Mouse (Mus musculus) urinary bladder, postnatal 36 days (tissue): Measurements from ENCODE around the gene Pira2.
"Not testable (repeated sequence)": the region's sequence is repeated elsewhere in the genome, so short reads cannot be mapped to it uniquely, and the experiment has no call there.

ENCODE experiments used
- DNase-seq, 2 experiments: peaks; one replicate each; pipeline ENCODE4 v3.0.0; 2022; ENCODE audit warnings: low spot score in 2 of 2, mixed read lengths in 1 of 2

Gene Pira2

DNA sequence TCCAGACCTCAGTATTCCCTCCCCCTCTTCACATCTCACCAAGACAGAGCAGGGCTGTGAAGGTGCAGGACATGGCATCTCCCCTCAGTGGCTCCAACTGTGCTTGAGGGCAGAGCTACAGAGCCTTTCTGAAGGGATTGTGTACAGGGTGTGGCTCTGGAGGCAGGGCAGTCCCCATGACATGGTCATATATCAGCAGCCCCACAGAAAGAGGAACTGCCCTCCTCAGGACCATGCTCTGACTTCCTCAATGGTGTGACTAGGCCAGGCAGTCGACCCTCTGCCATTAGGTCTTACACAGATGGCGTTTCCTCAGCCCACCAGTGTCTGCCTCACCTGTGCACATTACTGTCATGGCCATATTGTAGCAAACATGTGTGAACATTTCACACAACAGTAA lies at the start of gene Pira2:
Gene Pira2 (minus strand): TSS at position 101 of the 400 bp plus-strand sequence.
- DNase-seq, result not testable (repeated sequence)

DNA sequence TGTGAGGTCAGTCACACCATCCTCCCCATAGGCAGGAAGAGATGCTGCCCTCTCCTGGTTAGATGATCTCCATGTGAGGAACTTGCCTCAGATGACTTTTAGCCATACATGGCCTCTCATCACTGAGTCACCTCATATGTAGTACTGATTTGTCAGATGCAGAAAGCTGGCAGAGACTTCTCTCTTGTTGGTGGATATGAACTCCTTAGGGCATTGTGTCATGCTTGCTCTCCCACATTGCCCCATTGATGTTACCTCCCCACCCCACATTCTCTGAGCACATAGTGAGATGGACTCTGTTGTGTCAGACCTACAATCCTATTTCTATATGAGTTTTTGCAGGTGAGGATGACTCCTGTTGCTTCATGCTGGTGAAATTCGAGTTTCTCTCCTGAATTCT lies 30.2 kb upstream of the Pira2 start:
- not testable (repeated sequence) for DNase-seq

DNA sequence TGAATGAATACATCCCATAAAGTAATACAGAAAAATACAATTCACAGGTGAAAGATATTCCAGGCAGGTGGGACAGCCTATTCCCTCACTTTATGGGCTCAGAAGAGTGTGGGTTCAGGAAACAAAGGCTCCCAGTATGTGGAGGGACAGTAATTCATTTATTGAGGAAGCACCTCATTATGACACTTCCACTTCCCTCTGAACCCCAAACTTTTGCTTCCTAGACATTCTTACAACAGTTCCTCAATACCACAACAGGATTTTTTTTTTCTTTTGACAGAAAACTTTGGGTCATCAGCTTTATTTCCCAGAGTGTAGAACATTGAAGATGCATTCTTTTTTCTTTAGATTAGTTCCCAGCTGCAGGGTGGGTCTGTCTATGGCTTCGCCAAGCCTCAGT lies 7.0 kb downstream of the Pira2 start:
- not testable (repeated sequence) for DNase-seq

DNA sequence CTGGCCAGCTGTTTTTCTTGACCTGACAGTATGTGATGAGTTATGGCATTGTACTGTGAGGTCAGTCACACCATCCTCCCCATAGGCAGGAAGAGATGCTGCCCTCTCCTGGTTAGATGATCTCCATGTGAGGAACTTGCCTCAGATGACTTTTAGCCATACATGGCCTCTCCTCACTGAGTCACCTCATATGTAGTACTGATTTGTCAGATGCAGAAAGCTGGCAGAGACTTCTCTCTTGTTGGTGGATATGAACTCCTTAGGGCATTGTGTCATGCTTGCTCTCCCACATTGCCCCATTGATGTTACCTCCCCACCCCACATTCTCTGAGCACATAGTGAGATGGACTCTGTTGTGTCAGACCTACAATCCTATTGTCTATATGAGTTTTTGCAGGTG lies 14.2 kb downstream of the Pira2 start:
- not testable (repeated sequence) for DNase-seq

DNA sequence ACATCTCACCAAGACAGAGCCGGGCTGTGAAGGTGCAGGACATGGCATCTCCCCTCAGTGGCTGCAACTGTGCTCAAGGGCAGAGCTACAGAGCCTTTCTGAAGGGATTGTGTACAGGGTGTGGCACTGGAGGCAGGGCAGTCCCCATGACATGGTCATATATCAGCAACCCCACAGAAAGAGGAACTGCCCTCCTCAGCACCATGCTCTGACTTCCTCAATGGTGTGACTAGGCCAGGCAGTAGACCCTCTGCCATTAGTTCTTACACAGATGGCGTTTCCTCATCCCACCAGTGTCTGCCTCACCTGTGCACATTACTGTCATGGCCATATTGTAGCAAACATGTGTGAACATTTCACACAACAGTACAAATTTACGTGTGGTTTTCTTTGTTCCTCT lies 19.3 kb downstream of the Pira2 start, which contains the start of gene Gm15448:
Gene Gm15448 (minus strand): TSS at position 89 of the 400 bp plus-strand sequence.
- DNase-seq, result not testable (repeated sequence)

DNA sequence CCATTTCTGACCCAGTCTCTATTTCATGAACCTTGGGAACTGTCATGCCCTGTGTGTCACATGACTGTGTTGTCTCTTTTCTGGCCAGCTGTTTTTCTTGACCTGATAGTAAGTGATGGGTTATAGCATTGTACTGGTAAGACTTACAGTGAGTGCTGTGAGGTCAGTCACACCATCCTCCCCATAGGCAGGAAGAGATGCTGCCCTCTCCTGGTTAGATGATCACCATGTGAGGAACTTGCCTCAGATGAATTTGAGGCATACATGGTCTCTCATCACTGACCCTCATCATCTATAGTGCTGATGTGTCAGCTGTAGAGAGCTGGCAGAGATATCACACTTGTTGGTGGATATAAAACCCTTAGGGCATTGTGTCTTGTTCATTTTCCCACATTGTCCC lies 32.9 kb downstream of the Pira2 start:
- DNase-seq, result not testable (repeated sequence)

DNA sequence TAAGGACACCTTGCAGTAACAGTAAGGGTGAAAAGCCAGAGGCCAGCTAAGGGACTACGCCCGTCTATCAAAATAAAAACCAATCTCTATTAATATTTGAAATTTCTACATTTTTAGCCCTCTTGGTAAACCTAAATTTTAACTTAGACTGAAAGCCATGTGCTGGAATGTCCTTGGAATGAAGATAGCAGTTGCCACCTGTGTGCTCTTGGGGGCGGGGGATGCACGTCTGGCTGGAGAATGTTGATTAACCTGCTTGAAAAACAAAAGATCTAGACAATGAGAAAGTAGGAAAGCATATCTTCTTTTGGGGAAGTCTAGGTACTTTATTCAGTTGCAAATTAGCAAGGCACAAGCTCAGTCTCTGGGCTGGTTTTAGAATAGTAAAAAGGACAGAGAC lies 41.9 kb downstream of the Pira2 start:
- not testable (repeated sequence) for DNase-seq

DNA sequence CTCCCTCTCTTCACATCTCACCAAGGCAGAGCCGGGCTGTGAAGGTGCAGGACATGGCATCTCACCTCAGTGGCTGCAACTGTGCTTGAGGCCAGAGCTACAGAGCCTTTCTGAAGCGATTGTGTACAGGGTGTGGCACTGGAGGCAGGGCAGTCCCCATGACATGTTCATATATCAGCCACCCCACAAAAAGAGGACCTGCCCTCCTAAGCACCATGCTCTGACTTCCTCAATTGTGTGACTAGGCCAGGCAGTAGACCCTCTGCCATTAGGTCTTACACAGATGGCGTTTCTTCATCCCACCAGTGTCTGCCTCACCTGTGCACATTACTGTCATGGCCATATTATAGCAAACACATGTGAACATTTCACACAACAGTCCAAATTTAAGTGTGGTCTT lies 44.9 kb downstream of the Pira2 start:
- not testable (repeated sequence) for DNase-seq

DNA sequence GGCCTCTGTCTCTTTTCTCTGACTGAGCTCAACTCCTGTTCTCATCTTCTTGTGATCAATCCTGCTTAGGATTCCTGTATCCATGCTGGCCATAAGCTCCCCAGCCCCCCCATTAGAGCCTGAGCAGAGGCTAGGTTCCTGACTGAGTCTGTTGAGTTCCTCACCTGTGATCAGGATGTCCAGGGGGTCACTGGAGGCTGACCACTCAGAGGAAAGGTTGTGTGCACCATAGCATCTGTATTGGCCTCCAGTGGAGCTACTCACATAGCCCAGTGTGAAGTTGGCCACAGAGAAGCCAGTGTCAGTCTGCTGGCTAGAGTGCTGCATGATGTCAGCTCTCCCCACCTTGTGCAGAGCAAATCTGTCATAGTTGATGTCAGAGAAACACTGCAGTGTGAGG lies 48.6 kb downstream of the Pira2 start:
- DNase-seq, result not testable (repeated sequence)
